Mouse (Mus musculus) heart, postnatal 25 days (tissue): Measurements from ENCODE around the gene Ascl5. TPM values are rescaled to one million over a fixed set of nuclear protein-coding genes. Genes with fewer than 3 reads are reported as not detected.

Experiments used
- total RNA-seq, 2 experiments: library from RNA; stranded (reverse); gene quantifications; 2 replicates each; pipeline ENCODE4 v1.2.3; 2021

Ascl5 gene
- total RNA-seq, 2 experiments from 2014 or later, result not detected

Other genes starting within 250 kb of the Ascl5 start
- 1 to 10 TPM; 5.6 to 6.0 TPM for gene Lad1, start 232.2 kb upstream of the Ascl5 start, total RNA-seq
- gene Tnnt2, start 214.4 kb upstream of the Ascl5 start, total RNA-seq, result 1,000 to 10,000 TPM; 8,717 to 8,772 TPM
- gene Pkp1, start 131.6 kb upstream of the Ascl5 start, total RNA-seq, result not detected
- gene Igfn1, start 44.5 kb upstream of the Ascl5 start, total RNA-seq, result under 1 TPM in 1 of 2 experiments, not detected in 1; 0.20 TPM
- 10 to 100 TPM; 14.6 to 15.8 TPM for gene Tmem9, start 42.7 kb upstream of the Ascl5 start, total RNA-seq
- 1 to 10 TPM; 3.6 to 3.7 TPM for gene Cacna1s, start 1.9 kb downstream of the Ascl5 start, total RNA-seq
- gene Kif21b, start 80.6 kb downstream of the Ascl5 start, total RNA-seq, result under 1 TPM; 0.75 TPM
- not detected for gene Mroh3, start 162.0 kb downstream of the Ascl5 start, total RNA-seq
- gene Inava, start 183.5 kb downstream of the Ascl5 start, total RNA-seq, result not detected
- gene Gpr25, start 210.1 kb downstream of the Ascl5 start, total RNA-seq, result not detected